Mouse (Mus musculus) embryonic fibroblast, embryonic 13.5 days (primary cell): ENCODE results near the gene Prss30.

Experiments
- CTCF ChIP-seq: IDR thresholded peaks from 2 replicates; pipeline ENCODE4 v1.5.1; 2011; ENCODE audit warnings: mild to moderate bottlenecking, control low read depth, low read length, moderate library complexity, borderline replicate concordance; ENCODE audit not compliant: insufficient read depth
- POLR2A ChIP-seq: IDR thresholded peaks from 2 replicates; pipeline ENCODE4 v1.6.1; 2011; ENCODE audit warnings: low read depth, mild to moderate bottlenecking, control low read depth, low read length, moderate library complexity

DNA sequence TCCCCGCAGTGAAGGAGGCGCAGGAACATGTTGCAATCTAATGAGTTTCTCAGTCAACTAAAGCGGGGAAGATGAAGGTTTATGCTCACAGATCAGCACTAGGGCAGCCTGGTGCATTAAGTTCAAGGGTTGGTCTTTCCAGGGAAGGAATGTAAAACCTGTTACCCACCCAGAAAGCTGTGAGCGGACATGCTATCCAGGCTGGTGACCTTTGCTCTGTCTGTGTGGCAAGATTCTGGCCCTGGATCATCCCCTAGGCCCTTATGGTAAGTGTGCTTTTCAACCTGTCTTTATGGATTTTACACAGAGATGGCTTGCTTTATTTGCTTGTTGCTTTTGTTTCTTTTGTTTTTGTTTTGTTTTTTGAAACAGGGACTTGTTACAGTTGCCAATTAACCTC lies 3.7 kb downstream of the Prss30 start:
- no peak for TF ChIP-seq CTCF
- TF ChIP-seq POLR2A = no peak
